Mouse (Mus musculus) ovary, postnatal 36 days (tissue): ENCODE measurements at regions not wholly inside any gene's neighbourhood (a gene's known extent, or its start where the extent isn't known, plus 50 kb on each side); places are given as distances from the start of the nearest gene placed in this dataset.
A peak's percentile ranks its signal among the peaks of the same experiment; 100 is the strongest.

Experiments
- DNase-seq: peaks from one replicate; pipeline ENCODE4 v3.0.0; 2022; ENCODE audit warnings: low spot score, mixed read lengths

DNA sequence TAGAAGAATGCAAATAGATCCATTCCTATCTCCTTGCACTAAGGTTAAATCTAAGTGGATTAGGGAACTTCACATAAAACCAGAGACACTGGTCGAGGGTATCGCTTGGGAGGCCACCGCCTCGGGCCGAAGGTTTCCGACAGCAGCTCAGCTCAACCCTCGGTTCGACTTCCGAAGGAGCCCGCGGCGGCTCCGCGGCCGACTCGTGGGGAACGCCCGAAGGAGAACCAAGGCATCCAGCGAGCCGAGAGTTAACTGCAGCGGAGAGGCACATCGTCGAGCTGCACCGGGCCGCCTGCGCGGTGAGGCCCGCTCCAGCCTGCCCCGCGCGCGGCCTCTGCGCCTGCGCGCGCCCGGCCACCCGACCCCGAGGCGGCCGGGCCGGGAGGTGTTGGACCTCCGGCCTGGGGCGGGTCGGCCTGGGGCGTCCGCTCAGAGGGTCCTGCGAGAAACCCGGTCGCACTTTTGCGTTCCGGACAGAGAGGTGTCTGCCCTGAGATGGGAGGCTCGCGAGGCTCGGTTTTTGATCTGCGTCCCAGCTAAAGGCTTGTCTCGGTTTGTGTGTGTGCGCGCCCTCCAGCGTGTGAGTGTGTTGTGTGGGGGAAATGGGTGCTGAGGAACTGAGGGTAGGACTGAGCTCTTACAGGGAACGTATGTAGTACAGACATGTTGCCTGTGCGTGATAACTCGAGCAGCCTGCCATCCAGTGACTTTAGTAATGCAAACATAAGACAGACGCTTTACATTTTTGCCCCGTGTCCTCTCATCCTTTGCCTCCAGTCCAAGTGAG is 50.9 kb upstream of the Vmn2r9 start:
- peak; percentile 50 for DNase-seq
